Mouse (Mus musculus): ENCODE results near the gene Aym1. TPM values are rescaled to one million over a fixed set of nuclear protein-coding genes. Genes with fewer than 3 reads are reported as not detected.

Gene Aym1
- polyA plus RNA-seq, 1 experiment from 2014 or later, result not detected

GRCm38 (mm10) chr5:113402702-113403101 is 45.6 kb downstream of the Aym1 start:
- Histone ChIP-seq H3K9ac (ENCODE audit: low read depth, low read length) (no peak overlapping the region), H3K27me3 (ENCODE audit: control insufficient read depth, insufficient read depth, low read length) (no peaks in the 10 kb centered on the region)
- WGBS (ENCODE audit: insufficient replicate concordance), result 61% methylated on average over 11 of the region's 11 CpGs

GRCm38 (mm10) chr5:113407346-113407745 is 50.3 kb downstream of the Aym1 start:
- Histone ChIP-seq H3K4me1 (ENCODE audit: control insufficient read depth, insufficient read depth, low read length) (no peaks in the 10 kb centered on the region), H3K27me3 (ENCODE audit: control insufficient read depth, insufficient read depth, low read length) (no peaks in the 10 kb centered on the region), H3K4me3 (ENCODE audit: low read depth, low read length) (no peak overlapping the region), H3K9ac (ENCODE audit: low read depth, low read length) (no peak overlapping the region), H3K4me2 (no peak overlapping the region), H3K36me3 (ENCODE audit: control insufficient read depth, insufficient read depth, low read length) (no peaks in the 10 kb centered on the region), H3K27ac (ENCODE audit: low read depth, low read length) (no peak overlapping the region), H3K9me3 (replicated peaks; ENCODE audit: control insufficient read depth, low read length) (no peaks in the 10 kb centered on the region)
- WGBS (ENCODE audit: insufficient replicate concordance), result 1% methylated on average over 3 of the region's 3 CpGs
- ATAC-seq (replicated peaks; ENCODE audit: insufficient number of reproducible peaks, low FRiP score, low TSS enrichment), result no peak

More at GRCm38 (mm10) chr5:113402702-113403101, 45.6 kb downstream of the Aym1 start:
- Histone ChIP-seq H3K4me1 (ENCODE audit: control insufficient read depth, insufficient read depth, low read length) (no peaks in the 10 kb centered on the region), H3K36me3 (ENCODE audit: control insufficient read depth, insufficient read depth, low read length) (no peaks in the 10 kb centered on the region), H3K4me3 (ENCODE audit: low read depth, low read length) (no peak overlapping the region), H3K9me3 (replicated peaks; ENCODE audit: control insufficient read depth, low read length) (no peaks in the 10 kb centered on the region), H3K27ac (ENCODE audit: low read depth, low read length) (no peak overlapping the region), H3K4me2 (no peak overlapping the region)
- no peak for ATAC-seq (replicated peaks; ENCODE audit: insufficient number of reproducible peaks, low FRiP score, low TSS enrichment)

Small RNA genes within 50 kb of the gene (microRNA-seq; reads per million reads assigned to microRNA genes)
- gene Mir7229 (ENCODE audit: borderline number of aligned reads) (not detected), gene Mir7230 (ENCODE audit: borderline number of aligned reads) (not detected)

Other genes starting within 250 kb of the Aym1 start
- 7.0 and 9.7 TPM in 2 replicates for gene 2900026A02Rik, start 136.1 kb upstream of the Aym1 start, polyA plus RNA-seq (2014; fragmentation: Nextera tagmentation; extraction: Ambion mirVana)
- not detected in 2 replicates for gene Tmem211, start 130.4 kb upstream of the Aym1 start, polyA plus RNA-seq (2014; fragmentation: Nextera tagmentation; extraction: Ambion mirVana)
- 2.6 and 3.5 TPM in 2 replicates for gene Sgsm1, start 46.5 kb upstream of the Aym1 start, polyA plus RNA-seq (2014; fragmentation: Nextera tagmentation; extraction: Ambion mirVana)
- gene Wscd2, start 133.0 kb downstream of the Aym1 start, polyA plus RNA-seq (2014; fragmentation: Nextera tagmentation; extraction: Ambion mirVana), result 2.4 and 3.4 TPM in 2 replicates